8 mouse cellular contexts compared by ENCODE assay signal in the genomic region with DNA sequence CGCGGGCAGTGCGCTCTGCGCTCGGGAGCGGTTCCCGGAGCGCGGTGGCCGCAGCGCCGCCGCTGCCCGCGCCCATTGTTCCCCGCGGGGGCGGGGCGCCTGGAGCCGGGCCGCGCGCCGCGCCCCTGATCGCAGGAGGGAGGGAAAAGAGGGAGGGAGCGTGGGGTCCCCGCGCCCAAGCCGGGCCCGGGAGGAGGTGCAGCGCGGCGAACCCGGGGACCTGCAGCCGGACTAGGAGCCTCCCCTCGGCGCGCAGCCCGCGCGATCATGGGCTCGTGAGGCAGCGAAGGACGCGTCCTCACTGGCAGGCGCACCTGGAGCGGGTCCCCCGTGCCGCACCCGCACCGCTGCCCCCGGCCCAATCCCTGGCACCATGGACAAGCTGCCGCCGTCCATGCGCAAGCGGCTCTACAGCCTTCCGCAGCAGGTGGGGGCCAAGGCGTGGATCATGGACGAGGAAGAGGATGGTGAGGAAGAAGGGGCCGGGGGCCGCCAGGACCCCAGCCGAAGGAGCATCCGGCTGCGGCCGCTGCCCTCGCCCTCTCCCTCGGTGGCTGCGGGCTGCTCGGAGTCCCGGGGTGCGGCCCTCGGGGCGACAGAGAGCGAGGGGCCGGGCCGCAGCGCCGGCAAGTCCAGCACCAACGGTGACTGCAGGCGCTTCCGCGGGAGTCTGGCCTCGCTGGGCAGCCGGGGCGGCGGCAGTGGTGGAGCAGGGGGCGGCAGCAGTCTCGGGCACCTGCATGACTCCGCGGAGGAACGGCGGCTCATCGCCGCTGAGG. TPM values are rescaled to one million over a fixed set of nuclear protein-coding genes. Genes with fewer than 3 reads are reported as not detected.
DNase-seq lines count a peak whose midpoint lies in the region; ATAC-seq and TF ChIP-seq lines count a peak whose summit lies in the region.

Hcn4 (plus strand) TSS at position 274 of the 779 bp plus-strand sequence.

- H3K9ac ChIP-seq in neural tube, embryonic 11.5 days (ENCODE audit: low read length), result peak within 1 kb of the TSS; percentile 70
- H3K9ac ChIP-seq in forebrain, embryonic 15.5 days (replicated peaks), result peak within 1 kb of the TSS; percentile 67
- no peak within 1 kb of the TSS for H3K9ac ChIP-seq in liver, adult 2 months (ENCODE audit: low read depth, low read length)

- no peaks in the 10 kb centered on the region for H3K36me3 ChIP-seq in neural tube, embryonic 11.5 days (ENCODE audit: control insufficient read depth, insufficient read depth, low read length)
- H3K36me3 ChIP-seq in forebrain, embryonic 15.5 days, result no peaks in the 10 kb centered on the region
- no peaks in the 10 kb centered on the region for H3K36me3 ChIP-seq in liver, adult 2 months (ENCODE audit: control insufficient read depth, insufficient read depth, low read length)

- no peak for TF ChIP-seq CTCF in liver, adult 2 months (IDR thresholded peaks at IDR 0.05; ENCODE audit: low read depth, low read length)

- peaks cover 7% of the 10 kb centered on the region; the same call in 1 of the 2 replicates for H3K4me1 ChIP-seq in neural tube, embryonic 11.5 days (ENCODE audit: control insufficient read depth, insufficient read depth, low read length)
- peaks cover 40% of the 10 kb centered on the region for H3K4me1 ChIP-seq in forebrain, embryonic 15.5 days
- H3K4me1 ChIP-seq in liver, adult 2 months (ENCODE audit: control insufficient read depth, insufficient read depth, low read length), result peaks cover 2% of the 10 kb centered on the region; the same call in 1 of the 2 replicates

- under 1% methylated on average over 47 of the region's 95 CpGs for WGBS in neural tube, embryonic 11.5 days
- WGBS in forebrain, embryonic 15.5 days, result 0% methylated on average over 77 of the region's 95 CpGs
- WGBS in liver, adult 2 months, result 1% methylated on average over 91 of the region's 95 CpGs

- peak within 1 kb of the TSS; percentile 94 for H3K4me2 ChIP-seq in neural tube, embryonic 11.5 days (ENCODE audit: low read depth)
- peak within 1 kb of the TSS; percentile 96 for H3K4me2 ChIP-seq in forebrain, embryonic 15.5 days (replicated peaks)

- no peak for TF ChIP-seq POLR2A in liver, adult 2 months (IDR thresholded peaks at IDR 0.05; ENCODE audit: extremely low read depth, insufficient read depth, low read length)

- peak; percentile 43; the same call in 1 of the 2 replicates for ATAC-seq in neural tube, embryonic 11.5 days (ENCODE audit: insufficient read depth, low FRiP score, low TSS enrichment)
- peak; percentile 50 for ATAC-seq in forebrain, embryonic 15.5 days (replicated peaks)
- no peak for ATAC-seq in inflammation-experienced regulatory T-cells, adult 6 months

- peak within 1 kb of the TSS; percentile 70 for H3K4me3 ChIP-seq in neural tube, embryonic 11.5 days (ENCODE audit: low read depth, low read length)
- H3K4me3 ChIP-seq in forebrain, embryonic 15.5 days, result peak within 1 kb of the TSS; percentile 59
- peak within 1 kb of the TSS; percentile 53; the same call in 1 of the 2 replicates for H3K4me3 ChIP-seq in liver, adult 2 months (ENCODE audit: insufficient read depth, low read depth, low read length)

- no peaks in the 10 kb centered on the region for H3K79me2 ChIP-seq in liver, adult 2 months (ENCODE audit: control insufficient read depth, insufficient read depth, low read length)

- H3K27me3 ChIP-seq in neural tube, embryonic 11.5 days (ENCODE audit: control insufficient read depth, insufficient read depth, low read length), result peaks cover 33% of the 10 kb centered on the region
- peaks cover 14% of the 10 kb centered on the region; the same call in 1 of the 2 replicates for H3K27me3 ChIP-seq in forebrain, embryonic 15.5 days
- peaks cover 26% of the 10 kb centered on the region for H3K27me3 ChIP-seq in liver, adult 2 months (ENCODE audit: control insufficient read depth, insufficient read depth, low read length)

- H3K27ac ChIP-seq in neural tube, embryonic 11.5 days (ENCODE audit: low read depth, low read length), result peak within 1 kb of the TSS; percentile 83
- peak within 1 kb of the TSS; percentile 90 for H3K27ac ChIP-seq in forebrain, embryonic 15.5 days (replicated peaks)
- no peak within 1 kb of the TSS for H3K27ac ChIP-seq in liver, adult 2 months (replicated peaks; ENCODE audit: insufficient read depth, low read depth, low read length)

- no peaks in the 10 kb centered on the region for H3K9me3 ChIP-seq in neural tube, embryonic 11.5 days (ENCODE audit: control insufficient read depth, low read length)
- H3K9me3 ChIP-seq in forebrain, embryonic 15.5 days, result no peaks in the 10 kb centered on the region

- peak; percentile 44 to 51 for DNase-seq in cerebellum, postnatal 25 days
- DNase-seq in cerebellum, adult 8-10 months, result no peak
- DNase-seq in neural tube, embryonic 11.5 days (ENCODE audit: low spot score), result peak; percentile 22
- no peak for DNase-seq in neural tube, embryonic 10.5 days (ENCODE audit: extremely low spot score, low spot score)
- DNase-seq in liver, adult 2 months (ENCODE audit: extremely low read depth, low read depth, low spot score), result no peak
- DNase-seq in right cerebral cortex, postnatal 4 days, result peak; percentile 51

RNA-seq across cellular contexts. Expression of gene Hcn4, which starts in this region (rescaled TPM):
- 1.2 and 1.4 TPM in 2 replicates for polyA plus RNA-seq in neural tube, embryonic 11.5 days (2014; fragmentation: Nextera tagmentation; extraction: Ambion mirVana)
- polyA plus RNA-seq in forebrain, embryonic 15.5 days (2015; fragmentation: Nextera tagmentation; extraction: Ambion mirVana), result 2.6 TPM in 2 replicates
- total RNA-seq in liver, adult 2 months (2014; rRNA removed), result not detected in 2 replicates
- polyA plus RNA-seq in liver, adult 2 months (2012; rRNA removed), result not detected in 2 replicates
- polyA plus RNA-seq in inflammation-experienced regulatory T-cells, adult 6 months (2017; shearing (Covaris generic)), result not detected

Comparison
In these comparisons a context has a peak if more than half of its experiments do, and no peak if none do; other contexts are left out.
1. DNase-seq: peak in cerebellum, postnatal 25 days (2 of 2), neural tube, embryonic 11.5 days (single experiment) and right cerebral cortex, postnatal 4 days (single experiment); none in cerebellum, adult 8-10 months (single experiment), neural tube, embryonic 10.5 days (single experiment) and liver, adult 2 months (single experiment).
2. Peak in every context shown above with its lines, with median percentiles within 50 percentile points of each other: H3K4me3 ChIP-seq.